Mouse (Mus musculus) heart, embryonic 12.5 days (tissue): ENCODE measurements at regions not wholly inside any gene's neighbourhood (a gene's known extent, or its start where the extent isn't known, plus 50 kb on each side); places are given as distances from the start of the nearest gene placed in this dataset.

ENCODE experiments used
- ATAC-seq: fragments of 200-750 bp; cut with Nextera tagmentation; 2 replicates; pipeline ENCODE4 v1.8.0; 2017; ENCODE audit warnings: moderate TSS enrichment, moderate library complexity; ENCODE audit not compliant: insufficient number of reproducible peaks, low FRiP score
- H3K27ac ChIP-seq: fragments of 300-500 bp; sonication (generic); 2 replicates; pipeline ENCODE4 v1.5.1; 2016; ENCODE audit warnings: mild to moderate bottlenecking, moderate library complexity; ENCODE audit not compliant: poor library complexity, severe bottlenecking
- H3K27me3 ChIP-seq: fragments of 300-500 bp; sonication (generic); replicated peaks from 2 replicates; pipeline ENCODE4 v1.6.1; 2016; ENCODE audit warnings: mild to moderate bottlenecking, moderate library complexity
- H3K36me3 ChIP-seq: fragments of 300-500 bp; sonication (generic); 2 replicates; pipeline ENCODE4 v1.6.1; 2016; ENCODE audit warnings: mild to moderate bottlenecking, moderate library complexity
- H3K4me1 ChIP-seq: fragments of 300-500 bp; sonication (generic); replicated peaks from 2 replicates; pipeline ENCODE4 v1.6.1; 2016; ENCODE audit warnings: mild to moderate bottlenecking
- H3K4me2 ChIP-seq: fragments of 300-500 bp; sonication (generic); 2 replicates; pipeline ENCODE4 v1.6.1; 2016; ENCODE audit warnings: mild to moderate bottlenecking, moderate library complexity
- H3K4me3 ChIP-seq: fragments of 300-500 bp; sonication (generic); 2 replicates; pipeline ENCODE4 v1.5.1; 2016; ENCODE audit warnings: mild to moderate bottlenecking
- H3K9ac ChIP-seq: fragments of 300-500 bp; sonication (generic); 2 replicates; pipeline ENCODE4 v1.6.1; 2016; ENCODE audit warnings: mild to moderate bottlenecking, moderate library complexity
- H3K9me3 ChIP-seq: fragments of 300-500 bp; sonication (generic); replicated peaks from 2 replicates; pipeline ENCODE4 v1.6.1; 2016; ENCODE audit warnings: mild to moderate bottlenecking, moderate library complexity
- WGBS: fragments of 180-500 bp; shearing (Covaris S2); methylation state at CpG from one replicate; pipeline ENCODE4 v1.1.7; 2016; 5-methylcytosine and 5-hydroxymethylcytosine counted together

GRCm38 (mm10) chrX:38710660-38711264 is 61.7 kb upstream of the 6030498E09Rik start:
- no peak for ATAC-seq

GRCm38 (mm10) chrX:38711442-38712258 is 60.8 kb upstream of the 6030498E09Rik start:
- Histone ChIP-seq H3K27me3 (no peaks in the 10 kb centered on the region), H3K27ac (peak overlapping the region; percentile 21; the same call in 1 of the 2 replicates), H3K4me3 (no peak overlapping the region), H3K4me2 (no peak overlapping the region), H3K36me3 (no peaks in the 10 kb centered on the region), H3K9me3 (no peaks in the 10 kb centered on the region), H3K4me1 (no peaks in the 10 kb centered on the region; the same call in 1 of the 2 replicates), H3K9ac (no peak overlapping the region)
- 47% methylated on average over 5 of the region's 5 CpGs for WGBS
- ATAC-seq, result peak; percentile 51; the same call in 1 of the 2 replicates

More at GRCm38 (mm10) chrX:38710660-38711264, 61.7 kb upstream of the 6030498E09Rik start:
- H3K27ac ChIP-seq, result no peak overlapping the region
- no peaks in the 10 kb centered on the region for H3K27me3 ChIP-seq
- no peaks in the 10 kb centered on the region for H3K9me3 ChIP-seq
- no peak overlapping the region for H3K4me3 ChIP-seq
- no peak overlapping the region for H3K4me2 ChIP-seq
- H3K4me1 ChIP-seq, result no peaks in the 10 kb centered on the region; the same call in 1 of the 2 replicates
- no peaks in the 10 kb centered on the region for H3K36me3 ChIP-seq
- no peak overlapping the region for H3K9ac ChIP-seq
- WGBS, result 59% methylated on average over 3 of the region's 3 CpGs
